Mouse (Mus musculus): ENCODE results near the gene Gria2. TPM values are rescaled to one million over a fixed set of nuclear protein-coding genes. Genes with fewer than 3 reads are reported as not detected.
A peak's percentile ranks its signal among the peaks of the same experiment; 100 is the strongest.

Gria2 gene
- polyA plus RNA-seq, 1 experiment from 2014 or later: 0.38 TPM

DNA sequence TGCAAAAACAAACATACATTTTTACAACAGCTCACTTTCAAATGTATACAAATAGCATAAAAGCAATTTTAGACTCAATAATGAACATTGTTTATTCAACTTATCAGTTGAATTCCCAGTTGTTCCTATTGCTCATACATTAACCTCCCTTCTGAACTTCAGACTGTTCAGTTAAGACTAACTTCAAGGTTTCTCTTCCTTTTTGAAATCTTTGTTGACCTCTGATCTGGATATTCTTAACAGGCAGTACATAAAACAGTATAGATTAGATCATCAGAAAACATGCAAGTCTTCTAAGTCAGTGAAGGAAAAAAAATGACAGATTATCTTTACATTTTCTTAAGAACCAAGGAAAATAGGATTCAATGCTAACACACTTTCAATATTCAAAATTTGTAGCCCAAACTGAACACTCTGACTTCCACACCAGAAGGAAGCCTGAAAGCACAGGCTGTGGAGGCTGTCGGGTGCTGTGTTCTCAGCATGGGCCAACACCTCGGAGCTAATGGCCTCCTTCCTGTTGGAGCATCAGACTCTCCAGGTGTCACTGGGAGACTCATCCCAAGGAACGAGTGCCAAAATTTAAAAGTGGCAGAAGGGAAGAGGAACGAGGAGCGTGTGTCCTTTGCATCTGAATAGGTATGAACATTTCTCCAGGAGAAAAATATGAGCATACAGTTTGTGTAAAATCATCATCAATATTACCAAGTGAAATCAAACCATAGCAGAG is 33.0 kb downstream of the Gria2 start:
- ATAC-seq (replicated peaks; ENCODE audit: low FRiP score, low read depth) (no peak), DNase-seq (ENCODE audit: low spot score) (no peak)
- Histone ChIP-seq H3K36me3 (ENCODE audit: insufficient read depth, low read length) (no peaks in the 10 kb centered on the region), H3K27ac (no peak overlapping the region), H3K4me3 (replicated peaks; ENCODE audit: low read depth, low read length) (no peak overlapping the region), H3K4me1 (replicated peaks; ENCODE audit: insufficient read depth, low read length) (no peaks in the 10 kb centered on the region), H3K4me2 (ENCODE audit: low read length) (no peak overlapping the region), H3K9ac (ENCODE audit: low read depth, low read length) (no peak overlapping the region), H3K9me3 (replicated peaks; ENCODE audit: low read length) (no peaks in the 10 kb centered on the region), H3K27me3 (ENCODE audit: insufficient read depth, low read length) (no peaks in the 10 kb centered on the region)
- no peak for TF ChIP-seq CTCF (IDR thresholded peaks at IDR 0.05; ENCODE audit: low read depth)
- WGBS: 67% methylated on average over 5 of the region's 5 CpGs

DNA sequence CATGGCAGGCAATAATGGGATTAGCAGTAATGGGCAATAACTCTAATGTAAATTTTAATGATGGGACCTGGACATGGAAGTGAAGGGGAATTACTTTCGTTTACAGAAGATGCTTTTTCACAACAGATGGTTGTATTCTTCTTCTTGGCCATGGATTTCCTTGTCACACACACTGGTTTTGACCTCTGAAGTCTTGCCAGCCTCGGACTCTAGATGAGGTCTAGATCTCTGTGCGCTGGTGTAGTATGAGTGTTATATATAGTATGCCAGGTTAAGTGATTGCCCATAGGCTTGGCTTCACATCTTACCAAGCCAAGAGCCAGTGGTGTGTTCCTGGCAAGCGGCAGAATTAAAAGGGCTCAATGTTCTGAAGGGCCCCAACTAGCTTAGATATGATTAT is 43.7 kb downstream of the Gria2 start:
- no peaks in the 10 kb centered on the region for H3K36me3 ChIP-seq (ENCODE audit: insufficient read depth, low read length)
- no peak overlapping the region for H3K4me2 ChIP-seq (ENCODE audit: low read length)
- DNase-seq (ENCODE audit: low spot score) (no peak), ATAC-seq (replicated peaks; ENCODE audit: low FRiP score, low read depth) (no peak)
- TF ChIP-seq CTCF (IDR thresholded peaks at IDR 0.05; ENCODE audit: low read depth): no peak
- H3K27me3 ChIP-seq (ENCODE audit: insufficient read depth, low read length): no peaks in the 10 kb centered on the region
- H3K9ac ChIP-seq (ENCODE audit: low read depth, low read length): no peak overlapping the region
- no peak overlapping the region for H3K4me3 ChIP-seq (replicated peaks; ENCODE audit: low read depth, low read length)
- WGBS: 81% methylated on average over 4 of the region's 4 CpGs
- H3K4me1 ChIP-seq (replicated peaks; ENCODE audit: insufficient read depth, low read length): no peaks in the 10 kb centered on the region
- H3K27ac ChIP-seq: no peak overlapping the region
- H3K9me3 ChIP-seq (replicated peaks; ENCODE audit: low read length): no peaks in the 10 kb centered on the region

DNA sequence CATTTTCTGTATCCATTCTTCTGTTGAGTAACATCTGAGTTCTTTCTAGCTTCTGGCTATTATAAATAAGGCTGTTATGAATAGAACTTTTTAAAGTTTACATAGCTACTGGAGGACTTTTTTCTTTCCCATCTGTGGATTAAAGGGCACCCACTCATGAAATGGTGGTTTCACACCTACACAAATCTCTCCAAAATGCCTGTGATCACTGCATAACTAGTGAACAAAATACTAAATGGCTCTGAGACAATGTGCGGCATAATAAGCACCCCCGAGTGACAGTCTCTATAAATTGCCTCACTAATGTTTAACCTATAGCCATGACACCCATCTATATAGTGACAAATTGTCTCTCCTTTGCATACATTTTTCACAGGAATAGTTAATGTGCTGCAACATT is 44.3 kb downstream of the Gria2 start:
- ATAC-seq (replicated peaks; ENCODE audit: low FRiP score, low read depth): no peak
- H3K4me2 ChIP-seq (ENCODE audit: low read length): no peak overlapping the region
- no peaks in the 10 kb centered on the region for H3K4me1 ChIP-seq (replicated peaks; ENCODE audit: insufficient read depth, low read length)
- WGBS: 90% methylated on average over 2 of the region's 2 CpGs
- no peak overlapping the region for H3K27ac ChIP-seq
- H3K9ac ChIP-seq (ENCODE audit: low read depth, low read length): no peak overlapping the region
- no peak for TF ChIP-seq CTCF (IDR thresholded peaks at IDR 0.05; ENCODE audit: low read depth)
- no peaks in the 10 kb centered on the region for H3K36me3 ChIP-seq (ENCODE audit: insufficient read depth, low read length)
- H3K9me3 ChIP-seq (replicated peaks; ENCODE audit: low read length): no peaks in the 10 kb centered on the region
- no peak for DNase-seq (ENCODE audit: low spot score)
- H3K4me3 ChIP-seq (replicated peaks; ENCODE audit: low read depth, low read length): no peak overlapping the region
- H3K27me3 ChIP-seq (ENCODE audit: insufficient read depth, low read length): no peaks in the 10 kb centered on the region

DNA sequence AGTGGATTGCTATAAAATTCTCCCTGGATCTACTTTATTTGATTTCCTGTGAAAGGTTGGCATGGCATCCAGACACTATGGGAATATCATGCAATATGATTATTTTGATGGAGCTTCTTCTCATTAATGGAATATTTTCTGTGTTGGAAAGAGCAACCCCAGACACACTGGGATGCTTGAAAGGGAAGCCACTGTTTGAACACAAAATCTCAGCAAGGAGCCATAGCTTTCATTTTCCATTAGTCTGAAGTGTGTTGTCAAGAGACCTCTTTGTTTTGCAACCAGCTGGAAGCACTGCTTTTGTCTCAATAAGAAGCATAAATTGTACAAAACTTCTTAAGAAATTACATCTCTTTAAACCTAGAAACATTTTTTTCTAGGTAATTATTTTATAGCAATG is 51.8 kb downstream of the Gria2 start:
- Histone ChIP-seq H3K36me3 (ENCODE audit: insufficient read depth, low read length) (no peaks in the 10 kb centered on the region), H3K9ac (ENCODE audit: low read depth, low read length) (no peak overlapping the region), H3K9me3 (replicated peaks; ENCODE audit: low read length) (no peaks in the 10 kb centered on the region), H3K4me3 (replicated peaks; ENCODE audit: low read depth, low read length) (no peak overlapping the region), H3K4me2 (ENCODE audit: low read length) (no peak overlapping the region), H3K27ac (no peak overlapping the region), H3K4me1 (replicated peaks; ENCODE audit: insufficient read depth, low read length) (no peaks in the 10 kb centered on the region), H3K27me3 (ENCODE audit: insufficient read depth, low read length) (no peaks in the 10 kb centered on the region)
- ATAC-seq (replicated peaks; ENCODE audit: low FRiP score, low read depth): no peak
- no peak for TF ChIP-seq CTCF (IDR thresholded peaks at IDR 0.05; ENCODE audit: low read depth)
- DNase-seq (ENCODE audit: low spot score): no peak

DNA sequence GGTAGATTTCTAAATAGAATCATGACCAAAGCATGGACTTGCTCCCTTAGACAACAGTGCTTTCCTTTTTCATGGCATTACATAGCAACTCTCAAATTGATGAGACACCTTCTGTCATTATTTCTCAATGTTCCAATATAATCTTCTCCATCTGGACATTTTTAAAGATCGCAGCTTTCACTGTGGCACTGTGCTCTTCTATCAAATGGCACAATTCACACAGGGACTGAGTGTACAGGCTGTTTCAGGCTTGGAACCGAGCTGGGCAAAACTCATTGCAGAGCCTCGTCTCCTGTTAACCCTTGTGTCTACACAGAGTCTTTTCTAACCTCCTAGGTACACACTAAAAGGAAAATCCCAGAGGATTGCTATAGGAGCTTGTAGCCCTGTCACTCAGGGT is 77.4 kb downstream of the Gria2 start:
- no peaks in the 10 kb centered on the region for H3K27me3 ChIP-seq (ENCODE audit: insufficient read depth, low read length)
- H3K4me2 ChIP-seq (ENCODE audit: low read length): no peak overlapping the region
- DNase-seq (ENCODE audit: low spot score): no peak
- no peak for TF ChIP-seq CTCF (IDR thresholded peaks at IDR 0.05; ENCODE audit: low read depth)
- H3K4me1 ChIP-seq (replicated peaks; ENCODE audit: insufficient read depth, low read length): no peaks in the 10 kb centered on the region
- 61% methylated on average over 3 of the region's 3 CpGs for WGBS
- H3K4me3 ChIP-seq (replicated peaks; ENCODE audit: low read depth, low read length): no peak overlapping the region
- ATAC-seq (replicated peaks; ENCODE audit: low FRiP score, low read depth): no peak
- no peaks in the 10 kb centered on the region for H3K9me3 ChIP-seq (replicated peaks; ENCODE audit: low read length)
- no peak overlapping the region for H3K27ac ChIP-seq
- no peaks in the 10 kb centered on the region for H3K36me3 ChIP-seq (ENCODE audit: insufficient read depth, low read length)
- no peak overlapping the region for H3K9ac ChIP-seq (ENCODE audit: low read depth, low read length)

DNA sequence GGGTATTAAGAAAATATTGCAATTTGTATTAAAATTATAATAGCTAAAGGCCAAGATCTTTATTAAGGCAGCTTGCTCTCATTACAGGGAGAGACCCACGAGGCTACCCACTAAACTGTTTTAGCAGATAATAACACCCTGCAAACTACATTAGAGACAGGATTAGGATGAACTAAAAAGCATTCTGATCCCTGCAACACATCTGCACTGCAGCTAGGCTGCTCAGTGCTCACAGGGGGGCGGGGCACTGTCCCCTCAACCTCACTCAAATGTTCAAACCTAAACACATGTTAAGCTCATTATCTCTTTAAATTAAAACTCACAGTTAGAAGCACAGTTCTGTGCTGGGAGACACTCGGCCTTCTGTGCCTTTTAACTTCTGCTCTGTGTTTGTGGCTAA is 89.5 kb downstream of the Gria2 start:
- ATAC-seq (replicated peaks; ENCODE audit: low FRiP score, low read depth) (no peak), DNase-seq (ENCODE audit: low spot score) (peak; percentile 16)
- no peak overlapping the region for H3K27ac ChIP-seq
- no peaks in the 10 kb centered on the region for H3K9me3 ChIP-seq (replicated peaks; ENCODE audit: low read length)
- H3K4me3 ChIP-seq (replicated peaks; ENCODE audit: low read depth, low read length): no peak overlapping the region
- no peak overlapping the region for H3K4me2 ChIP-seq (ENCODE audit: low read length)
- no peaks in the 10 kb centered on the region for H3K36me3 ChIP-seq (ENCODE audit: insufficient read depth, low read length)
- 39% methylated on average over 3 of the region's 3 CpGs for WGBS
- TF ChIP-seq CTCF (IDR thresholded peaks at IDR 0.05; ENCODE audit: low read depth): no peak
- H3K4me1 ChIP-seq (replicated peaks; ENCODE audit: insufficient read depth, low read length): no peaks in the 10 kb centered on the region
- H3K27me3 ChIP-seq (ENCODE audit: insufficient read depth, low read length): no peaks in the 10 kb centered on the region
- H3K9ac ChIP-seq (ENCODE audit: low read depth, low read length): no peak overlapping the region

DNA sequence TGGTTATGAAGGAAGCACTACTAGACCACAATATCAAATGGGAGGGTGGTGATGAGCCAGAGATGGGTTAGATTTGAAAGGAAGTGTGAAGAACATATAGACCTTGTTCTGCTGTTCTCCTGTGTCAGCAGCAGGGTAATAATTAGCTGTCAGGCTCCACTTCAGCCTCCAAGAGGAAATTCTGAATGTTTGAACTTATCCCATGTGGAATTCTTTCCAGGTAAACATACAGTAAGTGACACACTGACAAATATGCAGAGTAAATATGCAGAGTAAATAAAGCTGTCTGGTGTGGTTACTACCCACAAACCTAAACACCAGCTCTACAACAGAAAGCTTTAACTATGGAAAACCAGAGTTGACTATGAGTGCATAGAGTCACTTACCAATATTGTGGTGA is 93.6 kb downstream of the Gria2 start:
- H3K36me3 ChIP-seq (ENCODE audit: insufficient read depth, low read length): no peaks in the 10 kb centered on the region
- H3K4me1 ChIP-seq (replicated peaks; ENCODE audit: insufficient read depth, low read length): no peaks in the 10 kb centered on the region
- H3K4me3 ChIP-seq (replicated peaks; ENCODE audit: low read depth, low read length): no peak overlapping the region
- no peak overlapping the region for H3K9ac ChIP-seq (ENCODE audit: low read depth, low read length)
- ATAC-seq (replicated peaks; ENCODE audit: low FRiP score, low read depth): no peak
- H3K9me3 ChIP-seq (replicated peaks; ENCODE audit: low read length): no peaks in the 10 kb centered on the region
- no peak for TF ChIP-seq CTCF (IDR thresholded peaks at IDR 0.05; ENCODE audit: low read depth)
- no peak for DNase-seq (ENCODE audit: low spot score)
- no peak overlapping the region for H3K27ac ChIP-seq
- no peaks in the 10 kb centered on the region for H3K27me3 ChIP-seq (ENCODE audit: insufficient read depth, low read length)
- no peak overlapping the region for H3K4me2 ChIP-seq (ENCODE audit: low read length)
